Mouse (Mus musculus) olfactory bulb, adult 2 months (tissue): ENCODE measurements at regions not wholly inside any gene's neighbourhood (a gene's known extent, or its start where the extent isn't known, plus 50 kb on each side); places are given as distances from the start of the nearest gene placed in this dataset.

ENCODE experiments used
- CTCF ChIP-seq: fragments of 200-500 bp; IDR thresholded peaks from 2 replicates; pipeline ENCODE4 v1.5.1; 2012; ENCODE audit warnings: low read depth, mild to moderate bottlenecking, low read length, moderate library complexity; ENCODE audit not compliant: insufficient read depth
- POLR2A ChIP-seq: fragments of 200-500 bp; IDR thresholded peaks from 2 replicates; pipeline ENCODE4 v1.6.1; 2012; ENCODE audit warnings: mild to moderate bottlenecking, low read depth, low read length, moderate library complexity; ENCODE audit not compliant: insufficient read depth

GRCm38 (mm10) chr10:111867102-111867501, 105.4 kb upstream of the Krr1 start:
- TF ChIP-seq POLR2A: no peak
- TF ChIP-seq CTCF: no peak
